Mouse (Mus musculus) thymus, adult 2 months (tissue): Measurements from ENCODE around the gene Zfp213. TPM values are rescaled to one million over a fixed set of nuclear protein-coding genes. Genes with fewer than 3 reads are reported as not detected.
"Not testable (repeated sequence)": the region's sequence is repeated elsewhere in the genome, so short reads cannot be mapped to it uniquely, and the experiment has no call there.

Experiments
- DNase-seq: peaks from one replicate; pipeline ENCODE4 v3.0.0; 2021
- H3K27ac ChIP-seq: fragments of 200-500 bp; 2 replicates; pipeline ENCODE4 v1.5.1; 2012; ENCODE audit warnings: low read length, control low read depth; ENCODE audit not compliant: control insufficient read depth, insufficient read depth
- H3K27me3 ChIP-seq: fragments of 200-500 bp; 2 replicates; pipeline ENCODE4 v1.6.1; 2012; ENCODE audit warnings: mild to moderate bottlenecking, low read length, moderate library complexity, mixed read lengths; ENCODE audit not compliant: control insufficient read depth, insufficient read depth
- H3K36me3 ChIP-seq: fragments of 200-500 bp; 2 replicates; pipeline ENCODE4 v1.6.1; 2012; ENCODE audit warnings: mild to moderate bottlenecking, low read length, moderate library complexity; ENCODE audit not compliant: control insufficient read depth, insufficient read depth
- H3K4me1 ChIP-seq: fragments of 200-500 bp; replicated peaks from 2 replicates; pipeline ENCODE4 v1.6.1; 2012; ENCODE audit warnings: low read length; ENCODE audit not compliant: control insufficient read depth, insufficient read depth
- H3K4me3 ChIP-seq: fragments of 200-500 bp; 2 replicates; pipeline ENCODE4 v1.5.1; 2012; ENCODE audit warnings: mild to moderate bottlenecking, low read length, control low read depth, moderate library complexity; ENCODE audit not compliant: control insufficient read depth, insufficient read depth
- CTCF ChIP-seq: fragments of 200-500 bp; IDR thresholded peaks from 2 replicates; pipeline ENCODE4 v1.5.1; 2012; ENCODE audit warnings: mild to moderate bottlenecking, control low read depth, low read length, moderate library complexity, borderline replicate concordance; ENCODE audit not compliant: control insufficient read depth, poor library complexity, insufficient read depth; ENCODE audit errors: extremely low read depth
- POLR2A ChIP-seq: fragments of 200-500 bp; IDR thresholded peaks from 2 replicates; pipeline ENCODE4 v1.6.1; 2012; ENCODE audit warnings: mild to moderate bottlenecking, low read length, control low read depth, moderate library complexity; ENCODE audit not compliant: control insufficient read depth, poor library complexity, insufficient read depth; ENCODE audit errors: extremely low read depth
- WGBS: fragments of 180-500 bp; shearing (Covaris S2); methylation state at CpG from one replicate; pipeline ENCODE4 v1.1.7; 2018; 5-methylcytosine and 5-hydroxymethylcytosine counted together
- polyA plus RNA-seq: library from polyadenylated mRNA; depleted of rRNA; stranded (reverse); fragments of >200 nt; gene quantifications from 2 replicates; pipeline ENCODE4 v1.2.3, GENCODE M21; 2012; rRNA removed

The Zfp213 gene
- polyA plus RNA-seq, 1 experiment = 24.4 TPM

- not testable (repeated sequence) for H3K36me3 ChIP-seq, H3K27ac ChIP-seq, H3K27me3 ChIP-seq, DNase-seq, H3K4me1 ChIP-seq, H3K4me3 ChIP-seq
- 25% methylated on average over 1 of the region's 1 CpGs for WGBS
Observed at GRCm38 (mm10) chr17:23531408-23531807, 32.6 kb downstream of the Zfp213 start.

- not testable (repeated sequence) for DNase-seq, H3K4me3 ChIP-seq, H3K4me1 ChIP-seq, H3K36me3 ChIP-seq, H3K27ac ChIP-seq, H3K27me3 ChIP-seq
- 60% methylated on average over 30 of the region's 30 CpGs for WGBS
Observed at GRCm38 (mm10) chr17:23522941-23523732, 40.9 kb downstream of the Zfp213 start.

- no peak overlapping the region for H3K4me3 ChIP-seq
- no peaks in the 10 kb centered on the region for H3K27me3 ChIP-seq
- TF ChIP-seq POLR2A = no peak
- no peak for TF ChIP-seq CTCF
- no peaks in the 10 kb centered on the region for H3K4me1 ChIP-seq
- WGBS = 77% methylated on average over 2 of the region's 2 CpGs
- no peak overlapping the region for H3K27ac ChIP-seq
- H3K36me3 ChIP-seq = no peaks in the 10 kb centered on the region
- DNase-seq = no peak
Observed at GRCm38 (mm10) chr17:23518701-23519423, 45.2 kb downstream of the Zfp213 start.

Other genes starting within 250 kb of the Zfp213 start
- not detected in 2 replicates for gene Vmn2r115, start 220.5 kb downstream of the Zfp213 start, polyA plus RNA-seq
- gene Vmn2r116, start 179.6 kb downstream of the Zfp213 start, polyA plus RNA-seq = not detected in 2 replicates
- not detected in 2 replicates for gene Vmn2r117, start 84.5 kb downstream of the Zfp213 start, polyA plus RNA-seq
- gene Zfp13, start 35.2 kb upstream of the Zfp213 start, polyA plus RNA-seq = 2.5 and 3.0 TPM in 2 replicates
- gene Zscan10, start 36.6 kb upstream of the Zfp213 start, polyA plus RNA-seq = 0.18 and 0.20 TPM in 2 replicates
- gene Mmp25, start 81.0 kb upstream of the Zfp213 start, polyA plus RNA-seq = 7.2 and 7.4 TPM in 2 replicates
- gene Bicdl2, start 96.3 kb upstream of the Zfp213 start, polyA plus RNA-seq = 0.43 and 0.49 TPM in 2 replicates
- 143 and 192 TPM in 2 replicates for gene Hcfc1r1, start 109.4 kb upstream of the Zfp213 start, polyA plus RNA-seq
- gene Thoc6, start 109.6 kb upstream of the Zfp213 start, polyA plus RNA-seq = 78.3 and 84.5 TPM in 2 replicates
- 10.2 and 11.4 TPM in 2 replicates for gene Tnfrsf12a, start 113.2 kb upstream of the Zfp213 start, polyA plus RNA-seq
- gene Cldn6, start 115.0 kb upstream of the Zfp213 start, polyA plus RNA-seq = 0.47 and 0.51 TPM in 2 replicates
- 1.1 and 1.9 TPM in 2 replicates for gene Cldn9, start 119.8 kb upstream of the Zfp213 start, polyA plus RNA-seq
- gene 1520401A03Rik, start 158.5 kb upstream of the Zfp213 start, polyA plus RNA-seq = 0.19 and 0.27 TPM in 2 replicates
- gene Pkmyt1, start 162.1 kb upstream of the Zfp213 start, polyA plus RNA-seq = 145 and 182 TPM in 2 replicates
- 12.4 and 13.2 TPM in 2 replicates for gene Paqr4, start 176.6 kb upstream of the Zfp213 start, polyA plus RNA-seq
- 2.8 and 3.8 TPM in 2 replicates for gene Kremen2, start 181.6 kb upstream of the Zfp213 start, polyA plus RNA-seq
- gene Flywch1, start 207.4 kb upstream of the Zfp213 start, polyA plus RNA-seq = 32.0 and 33.6 TPM in 2 replicates
- gene Flywch2, start 221.8 kb upstream of the Zfp213 start, polyA plus RNA-seq = 2.3 and 4.0 TPM in 2 replicates
- 874 and 1,056 TPM in 2 replicates for gene Srrm2, start 226.3 kb upstream of the Zfp213 start, polyA plus RNA-seq